Comparison of ENCODE assay signal across 23 mouse cellular contexts in genomic region chr2:145182410-145182809, GRCm38 (mm10).
"Had no signal": no experiment of that assay in that cellular context is flagged by ENCODE, and none has a peak within 500 bp of the region (broad histone marks: within the 10 kb centered on the region; RNA-seq: fewer than 3 reads in every experiment).

No protein-coding gene starts in this region.

- H3K27ac ChIP-seq: heart, embryonic 13.5 days; heart, embryonic 15.5 days; hindbrain, embryonic 13.5 days; hindbrain, embryonic 15.5 days; hindbrain, postnatal 0 days; limb, embryonic 13.5 days; limb, embryonic 15.5 days; liver, embryonic 12.5 days; liver, embryonic 14.5 days had no signal

- H3K27me3 ChIP-seq: heart, embryonic 13.5 days; heart, embryonic 15.5 days; hindbrain, embryonic 13.5 days; hindbrain, embryonic 15.5 days; limb, embryonic 13.5 days; limb, embryonic 15.5 days; liver, embryonic 12.5 days had no signal

- H3K4me1 ChIP-seq: heart, embryonic 13.5 days; heart, embryonic 15.5 days; limb, embryonic 13.5 days; limb, embryonic 15.5 days; liver, embryonic 12.5 days had no signal

- H3K36me3 ChIP-seq: heart, embryonic 13.5 days; heart, embryonic 15.5 days; hindbrain, embryonic 13.5 days; hindbrain, embryonic 15.5 days; limb, embryonic 13.5 days; limb, embryonic 15.5 days; liver, embryonic 12.5 days had no signal

- DNase-seq: forebrain, postnatal 0 days; gastrocnemius, postnatal 14 days; gastrocnemius, postnatal 36 days; heart, adult 18-20 months; heart, postnatal 14 days; heart, postnatal 36 days; kidney, adult 11 months; kidney, adult 8-10 months; kidney, postnatal 10 days; layer of hippocampus, adult 9-11 months; layer of hippocampus, postnatal 36 days; left cerebral cortex, postnatal 4 days had no signal

- H3K9me3 ChIP-seq: heart, embryonic 13.5 days; heart, embryonic 15.5 days; hindbrain, embryonic 13.5 days; hindbrain, embryonic 15.5 days; limb, embryonic 13.5 days; limb, embryonic 15.5 days; liver, embryonic 12.5 days had no signal

- H3K9ac ChIP-seq: forebrain, postnatal 0 days; heart, embryonic 13.5 days; heart, embryonic 15.5 days; hindbrain, embryonic 13.5 days; hindbrain, embryonic 15.5 days; limb, embryonic 13.5 days; limb, embryonic 15.5 days; liver, embryonic 12.5 days; liver, embryonic 14.5 days had no signal

- H3K4me2 ChIP-seq: heart, embryonic 11.5 days; heart, embryonic 13.5 days; heart, embryonic 15.5 days; hindbrain, embryonic 13.5 days; hindbrain, embryonic 15.5 days; limb, embryonic 13.5 days; limb, embryonic 15.5 days; liver, embryonic 12.5 days had no signal

- H3K4me3 ChIP-seq: heart, embryonic 13.5 days; heart, embryonic 15.5 days; hindbrain, embryonic 13.5 days; hindbrain, embryonic 15.5 days; limb, embryonic 13.5 days; limb, embryonic 15.5 days; liver, embryonic 12.5 days had no signal

- ATAC-seq: forebrain, postnatal 0 days; hindbrain, postnatal 0 days; intestine, embryonic 16.5 days; liver, embryonic 12.5 days had no signal
